Mouse (Mus musculus) stomach, embryonic 15.5 days (tissue): ENCODE measurements at regions not wholly inside any gene's neighbourhood (a gene's known extent, or its start where the extent isn't known, plus 50 kb on each side); places are given as distances from the start of the nearest gene placed in this dataset.

ENCODE experiments used
- ATAC-seq: fragments of 200-750 bp; cut with Nextera tagmentation; 2 replicates; pipeline ENCODE4 v1.8.0; 2017; ENCODE audit warnings: low read depth, moderate number of reproducible peaks, moderate TSS enrichment; ENCODE audit not compliant: insufficient read depth, low FRiP score
- H3K27ac ChIP-seq: fragments of 300-500 bp; sonication (generic); 2 replicates; pipeline ENCODE4 v1.5.1; 2015; ENCODE audit warnings: mild to moderate bottlenecking, inconsistent platforms
- H3K27me3 ChIP-seq: fragments of 300-500 bp; sonication (generic); replicated peaks from 2 replicates; pipeline ENCODE4 v1.6.1; 2015; ENCODE audit warnings: inconsistent platforms
- H3K36me3 ChIP-seq: fragments of 300-500 bp; sonication (generic); 2 replicates; pipeline ENCODE4 v1.6.1; 2015; ENCODE audit warnings: inconsistent platforms
- H3K4me1 ChIP-seq: fragments of 300-500 bp; sonication (generic); 2 replicates; pipeline ENCODE4 v1.6.1; 2015; ENCODE audit warnings: inconsistent platforms
- H3K4me2 ChIP-seq: fragments of 300-500 bp; sonication (generic); 2 replicates; pipeline ENCODE4 v1.6.1; 2015; ENCODE audit warnings: mild to moderate bottlenecking, inconsistent platforms
- H3K4me3 ChIP-seq: fragments of 300-500 bp; sonication (generic); replicated peaks from 2 replicates; pipeline ENCODE4 v1.5.1; 2015; ENCODE audit warnings: inconsistent platforms
- H3K9ac ChIP-seq: fragments of 300-500 bp; sonication (generic); 2 replicates; pipeline ENCODE4 v1.6.1; 2015; ENCODE audit warnings: inconsistent platforms
- H3K9me3 ChIP-seq: fragments of 300-500 bp; sonication (generic); 2 replicates; pipeline ENCODE4 v1.6.1; 2016; ENCODE audit warnings: inconsistent platforms
- WGBS: fragments of 180-500 bp; shearing (Covaris S2); methylation state at CpG from one replicate; pipeline ENCODE4 v1.1.7; 2015; 5-methylcytosine and 5-hydroxymethylcytosine counted together

- no peaks in the 10 kb centered on the region for H3K9me3 ChIP-seq
- H3K36me3 ChIP-seq: no peaks in the 10 kb centered on the region
- no peak for ATAC-seq
- no peaks in the 10 kb centered on the region for H3K27me3 ChIP-seq
- H3K4me2 ChIP-seq: no peak overlapping the region
- no peak overlapping the region for H3K4me3 ChIP-seq
- no peak overlapping the region for H3K27ac ChIP-seq
- H3K4me1 ChIP-seq: no peaks in the 10 kb centered on the region
- no peak overlapping the region for H3K9ac ChIP-seq
Measured at GRCm38 (mm10) chr4:93935692-93936091, 600.4 kb upstream of the Tusc1 start.

GRCm38 (mm10) chr4:93927117-93927516 lies 591.8 kb upstream of the Tusc1 start:
- Histone ChIP-seq H3K27ac (no peak overlapping the region), H3K4me1 (no peaks in the 10 kb centered on the region)
- WGBS: 84% methylated on average over 7 of the region's 7 CpGs

GRCm38 (mm10) chr4:93924402-93924801 lies 589.1 kb upstream of the Tusc1 start:
- no peak overlapping the region for H3K4me3 ChIP-seq
- no peaks in the 10 kb centered on the region for H3K4me1 ChIP-seq
- no peak overlapping the region for H3K4me2 ChIP-seq
- no peak overlapping the region for H3K27ac ChIP-seq
- 98% methylated on average over 1 of the region's 1 CpGs for WGBS
- H3K27me3 ChIP-seq: no peaks in the 10 kb centered on the region
- no peaks in the 10 kb centered on the region for H3K36me3 ChIP-seq
- H3K9me3 ChIP-seq: no peaks in the 10 kb centered on the region
- no peak for ATAC-seq
- no peak overlapping the region for H3K9ac ChIP-seq

More at GRCm38 (mm10) chr4:93927117-93927516, 591.8 kb upstream of the Tusc1 start:
- Histone ChIP-seq H3K4me2 (no peak overlapping the region), H3K4me3 (no peak overlapping the region), H3K36me3 (no peaks in the 10 kb centered on the region), H3K9me3 (no peaks in the 10 kb centered on the region), H3K27me3 (no peaks in the 10 kb centered on the region), H3K9ac (no peak overlapping the region)
- no peak for ATAC-seq

- no peaks in the 10 kb centered on the region for H3K27me3 ChIP-seq
- no peak overlapping the region for H3K9ac ChIP-seq
- H3K4me3 ChIP-seq: no peak overlapping the region
- no peak overlapping the region for H3K27ac ChIP-seq
- H3K9me3 ChIP-seq: no peaks in the 10 kb centered on the region
- no peaks in the 10 kb centered on the region for H3K36me3 ChIP-seq
- ATAC-seq: no peak
- no peaks in the 10 kb centered on the region for H3K4me1 ChIP-seq
- H3K4me2 ChIP-seq: no peak overlapping the region
- 83% methylated on average over 11 of the region's 11 CpGs for WGBS
Measured at GRCm38 (mm10) chr4:93886631-93887030, 551.3 kb upstream of the Tusc1 start.

- no peaks in the 10 kb centered on the region for H3K27me3 ChIP-seq
- H3K36me3 ChIP-seq: no peaks in the 10 kb centered on the region
- no peaks in the 10 kb centered on the region for H3K4me1 ChIP-seq
- H3K27ac ChIP-seq: no peak overlapping the region
- no peak overlapping the region for H3K4me2 ChIP-seq
- no peaks in the 10 kb centered on the region for H3K9me3 ChIP-seq
- no peak overlapping the region for H3K4me3 ChIP-seq
- ATAC-seq: no peak
- 73% methylated on average over 3 of the region's 3 CpGs for WGBS
- no peak overlapping the region for H3K9ac ChIP-seq
Measured at GRCm38 (mm10) chr4:93881318-93881717, 546.0 kb upstream of the Tusc1 start.

- Histone ChIP-seq H3K27me3 (no peaks in the 10 kb centered on the region), H3K9ac (no peak overlapping the region), H3K4me2 (no peak overlapping the region), H3K4me3 (no peak overlapping the region), H3K27ac (no peak overlapping the region), H3K4me1 (no peaks in the 10 kb centered on the region), H3K9me3 (no peaks in the 10 kb centered on the region), H3K36me3 (no peaks in the 10 kb centered on the region)
- 50% methylated on average over 8 of the region's 8 CpGs for WGBS
- ATAC-seq: no peak
Measured at GRCm38 (mm10) chr4:93879351-93879872, 544.1 kb upstream of the Tusc1 start.

- 71% methylated on average over 3 of the region's 3 CpGs for WGBS
- H3K27ac ChIP-seq: no peak overlapping the region
- H3K4me1 ChIP-seq: no peaks in the 10 kb centered on the region
- no peaks in the 10 kb centered on the region for H3K36me3 ChIP-seq
- no peak overlapping the region for H3K9ac ChIP-seq
- no peak overlapping the region for H3K4me3 ChIP-seq
- no peak for ATAC-seq
- H3K4me2 ChIP-seq: no peak overlapping the region
- no peaks in the 10 kb centered on the region for H3K9me3 ChIP-seq
- H3K27me3 ChIP-seq: no peaks in the 10 kb centered on the region
Measured at GRCm38 (mm10) chr4:93873271-93873670, 538.0 kb upstream of the Tusc1 start.

GRCm38 (mm10) chr4:93853451-93853850 lies 518.1 kb upstream of the Tusc1 start:
- Histone ChIP-seq H3K27me3 (no peaks in the 10 kb centered on the region), H3K9ac (no peak overlapping the region), H3K9me3 (no peaks in the 10 kb centered on the region), H3K36me3 (no peaks in the 10 kb centered on the region), H3K27ac (no peak overlapping the region), H3K4me1 (no peaks in the 10 kb centered on the region), H3K4me3 (no peak overlapping the region), H3K4me2 (no peak overlapping the region)
- no peak for ATAC-seq
- WGBS: 92% methylated on average over 3 of the region's 3 CpGs

GRCm38 (mm10) chr4:93849178-93849577 lies 513.9 kb upstream of the Tusc1 start:
- no peaks in the 10 kb centered on the region for H3K9me3 ChIP-seq
- no peak overlapping the region for H3K9ac ChIP-seq
- no peak overlapping the region for H3K27ac ChIP-seq
- no peak overlapping the region for H3K4me2 ChIP-seq
- ATAC-seq: no peak
- no peaks in the 10 kb centered on the region for H3K27me3 ChIP-seq
- H3K4me1 ChIP-seq: no peaks in the 10 kb centered on the region
- 50% methylated on average over 3 of the region's 3 CpGs for WGBS
- H3K4me3 ChIP-seq: no peak overlapping the region
- no peaks in the 10 kb centered on the region for H3K36me3 ChIP-seq

GRCm38 (mm10) chr4:93830701-93831100 lies 495.4 kb upstream of the Tusc1 start:
- H3K4me2 ChIP-seq: no peak overlapping the region
- H3K9ac ChIP-seq: no peak overlapping the region
- no peak for ATAC-seq
- H3K9me3 ChIP-seq: no peaks in the 10 kb centered on the region
- no peak overlapping the region for H3K4me3 ChIP-seq
- H3K27ac ChIP-seq: no peak overlapping the region
- H3K4me1 ChIP-seq: no peaks in the 10 kb centered on the region
- H3K27me3 ChIP-seq: no peaks in the 10 kb centered on the region
- H3K36me3 ChIP-seq: no peaks in the 10 kb centered on the region

GRCm38 (mm10) chr4:93793104-93793503 lies 457.8 kb upstream of the Tusc1 start:
- no peak overlapping the region for H3K4me2 ChIP-seq
- H3K9ac ChIP-seq: no peak overlapping the region
- WGBS: 63% methylated on average over 1 of the region's 1 CpGs
- H3K27me3 ChIP-seq: no peaks in the 10 kb centered on the region
- H3K4me3 ChIP-seq: no peak overlapping the region
- no peak overlapping the region for H3K27ac ChIP-seq
- no peaks in the 10 kb centered on the region for H3K36me3 ChIP-seq
- no peaks in the 10 kb centered on the region for H3K9me3 ChIP-seq
- ATAC-seq: no peak
- H3K4me1 ChIP-seq: no peaks in the 10 kb centered on the region

GRCm38 (mm10) chr4:93790157-93790556 lies 454.8 kb upstream of the Tusc1 start:
- Histone ChIP-seq H3K27me3 (no peaks in the 10 kb centered on the region), H3K9ac (no peak overlapping the region), H3K9me3 (no peaks in the 10 kb centered on the region), H3K4me1 (no peaks in the 10 kb centered on the region), H3K4me2 (no peak overlapping the region), H3K27ac (no peak overlapping the region), H3K4me3 (no peak overlapping the region), H3K36me3 (no peaks in the 10 kb centered on the region)
- WGBS: 73% methylated on average over 11 of the region's 11 CpGs
- no peak for ATAC-seq

- H3K4me1 ChIP-seq: no peaks in the 10 kb centered on the region
- H3K36me3 ChIP-seq: no peaks in the 10 kb centered on the region
- H3K4me3 ChIP-seq: no peak overlapping the region
- ATAC-seq: no peak
- WGBS: 87% methylated on average over 2 of the region's 2 CpGs
- H3K9me3 ChIP-seq: no peaks in the 10 kb centered on the region
- no peak overlapping the region for H3K27ac ChIP-seq
- no peak overlapping the region for H3K4me2 ChIP-seq
- H3K27me3 ChIP-seq: no peaks in the 10 kb centered on the region
- no peak overlapping the region for H3K9ac ChIP-seq
Measured at GRCm38 (mm10) chr4:93754497-93754896, 419.2 kb upstream of the Tusc1 start.
